Mouse (Mus musculus): ENCODE measurements around the gene Rhbdf2.

DNA sequence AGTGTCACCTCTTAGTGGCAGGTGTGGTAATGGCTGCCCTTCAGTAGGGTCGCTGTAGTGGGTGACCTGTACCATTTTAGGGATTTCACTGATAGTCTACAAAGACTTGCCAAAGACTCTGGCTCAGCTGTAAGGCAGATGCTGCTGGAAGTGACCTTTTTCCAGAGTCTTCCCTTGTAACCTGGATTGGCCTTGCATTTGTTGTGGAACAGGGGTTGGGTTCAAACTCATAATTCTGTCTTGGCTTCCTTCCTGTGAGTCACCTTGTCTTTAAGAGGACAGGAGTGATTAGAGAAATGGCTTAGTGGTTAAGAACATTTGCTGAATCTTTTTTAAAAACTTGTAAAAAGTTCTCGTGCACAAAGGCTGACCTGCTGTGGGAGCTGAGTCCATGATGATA, 46.6 kb upstream of the Rhbdf2 start:
- TF ChIP-seq CHD2 (IDR thresholded peaks at IDR 0.05; ENCODE audit: low read depth, low read length) (no peak), ZC3H11A (IDR thresholded peaks at IDR 0.05; ENCODE audit: borderline replicate concordance, low read depth, low read length) (no peak)

All from ES-E14 (cell line).